Mouse (Mus musculus) frontal cortex, postnatal 14 days (tissue): ENCODE measurements around the gene Card10.

Experiments
- DNase-seq, 2 experiments: peaks; one replicate each; pipeline ENCODE4 v3.0.0; 2022; ENCODE audit warnings: low spot score in 2 of 2

The Card10 gene

GRCm38 (mm10) chr15:78801971-78802741 is 686 bp downstream of the Card10 start:
- DNase-seq = no peak

- DNase-seq = no peak
Measured at GRCm38 (mm10) chr15:78801571-78801970, 1.3 kb downstream of the Card10 start.

GRCm38 (mm10) chr15:78799029-78799428 is 3.8 kb downstream of the Card10 start:
- no peak for DNase-seq

GRCm38 (mm10) chr15:78797060-78797329 is 5.8 kb downstream of the Card10 start:
- no peak for DNase-seq

GRCm38 (mm10) chr15:78796196-78797059 is 6.4 kb downstream of the Card10 start:
- no peak for DNase-seq

- DNase-seq = no peak
Measured at GRCm38 (mm10) chr15:78790990-78791389, 11.9 kb downstream of the Card10 start.

- DNase-seq = no peak
Measured at GRCm38 (mm10) chr15:78790451-78790850, 12.4 kb downstream of the Card10 start.

- no peak for DNase-seq
Measured at GRCm38 (mm10) chr15:78789721-78790323, 13.0 kb downstream of the Card10 start.

GRCm38 (mm10) chr15:78788042-78788441 is 14.8 kb downstream of the Card10 start:
- DNase-seq = no peak

GRCm38 (mm10) chr15:78787287-78787856 is 15.5 kb downstream of the Card10 start:
- DNase-seq = no peak

GRCm38 (mm10) chr15:78786411-78786818 is 16.4 kb downstream of the Card10 start:
- no peak for DNase-seq

GRCm38 (mm10) chr15:78785961-78786360 is 16.9 kb downstream of the Card10 start:
- no peak for DNase-seq

- DNase-seq = no peak
Measured at GRCm38 (mm10) chr15:78785258-78785657, 17.6 kb downstream of the Card10 start.

GRCm38 (mm10) chr15:78784520-78784919 is 18.3 kb downstream of the Card10 start:
- no peak for DNase-seq

- DNase-seq = no peak
Measured at GRCm38 (mm10) chr15:78782348-78783103, 20.3 kb downstream of the Card10 start.

GRCm38 (mm10) chr15:78780908-78781307 is 21.9 kb downstream of the Card10 start:
- no peak for DNase-seq

- no peak for DNase-seq
Measured at GRCm38 (mm10) chr15:78780359-78780758, 22.5 kb downstream of the Card10 start.

GRCm38 (mm10) chr15:78779690-78780089 is 23.2 kb downstream of the Card10 start:
- no peak for DNase-seq

- DNase-seq = no peak
Measured at GRCm38 (mm10) chr15:78779253-78779652, 23.6 kb downstream of the Card10 start.

- DNase-seq = peak; percentile 86 to 87
Measured at GRCm38 (mm10) chr15:78778077-78778870, 24.6 kb downstream of the Card10 start.

GRCm38 (mm10) chr15:78773290-78773729 is 29.5 kb downstream of the Card10 start, which contains the start of gene Mfng:
TSS of gene Mfng (minus strand) at chr15:78773475.
- peak; percentile 44 to 53 for DNase-seq
